Mouse (Mus musculus) adrenal gland, postnatal 10 days (tissue): Measurements from ENCODE around the gene Tmx4. TPM values are rescaled to one million over a fixed set of nuclear protein-coding genes. Genes with fewer than 3 reads are reported as not detected.
"Not testable (repeated sequence)": the region's sequence is repeated elsewhere in the genome, so short reads cannot be mapped to it uniquely, and the experiment has no call there.

ENCODE experiments used
- DNase-seq: peaks from one replicate; pipeline ENCODE4 v3.0.0; 2021; ENCODE audit warnings: mixed read lengths
- long read RNA-seq, 2 experiments: library from polyadenylated mRNA; stranded (forward); transcript quantifications; one replicate each; pipeline ENCODE4 v2.0.0; 2021
- total RNA-seq, 2 experiments: library from RNA; stranded (reverse); gene quantifications; 2 replicates each; pipeline ENCODE4 v1.2.3; 2021

The Tmx4 gene
- total RNA-seq: 10 to 100 TPM; 29.8 to 33.5 TPM
- long read RNA-seq, experiment 1, full-length matches to known transcripts: 12 of 20 reads
- long read RNA-seq, experiment 1, partial matches to known transcripts: 2 of 20 reads
- long read RNA-seq, experiment 1, other reads (novel, unspliced or antisense): 6 of 20 reads
- long read RNA-seq, experiment 2, full-length matches to known transcripts: 8 of 9 reads
- long read RNA-seq, experiment 2, partial matches to known transcripts: 0 of 9 reads
- long read RNA-seq, experiment 2, other reads (novel, unspliced or antisense): 1 of 9 reads

GRCm38 (mm10) chr2:134643514-134644300 lies at the start of gene Tmx4:
Tmx4 (minus strand) TSS chr2:134644145.
- peak; percentile 100 for DNase-seq

GRCm38 (mm10) chr2:134692125-134692524 lies 48.2 kb upstream of the Tmx4 start:
- no peak for DNase-seq

- DNase-seq: no peak
Observed at GRCm38 (mm10) chr2:134691055-134691454, 47.1 kb upstream of the Tmx4 start.

GRCm38 (mm10) chr2:134682326-134682725 lies 38.4 kb upstream of the Tmx4 start:
- DNase-seq: no peak

GRCm38 (mm10) chr2:134681271-134681961 lies 37.5 kb upstream of the Tmx4 start:
- peak; percentile 32 for DNase-seq

GRCm38 (mm10) chr2:134679567-134679966 lies 35.6 kb upstream of the Tmx4 start:
- no peak for DNase-seq

- no peak for DNase-seq
Observed at GRCm38 (mm10) chr2:134675465-134675864, 31.5 kb upstream of the Tmx4 start.

- DNase-seq: peak; percentile 53
Observed at GRCm38 (mm10) chr2:134673604-134674003, 29.7 kb upstream of the Tmx4 start.

GRCm38 (mm10) chr2:134656477-134656876 lies 12.5 kb upstream of the Tmx4 start:
- DNase-seq: no peak

GRCm38 (mm10) chr2:134654668-134655067 lies 10.7 kb upstream of the Tmx4 start:
- no peak for DNase-seq

- no peak for DNase-seq
Observed at GRCm38 (mm10) chr2:134652759-134653158, 8.8 kb upstream of the Tmx4 start.

GRCm38 (mm10) chr2:134648999-134649398 lies 5.1 kb upstream of the Tmx4 start:
- no peak for DNase-seq

- DNase-seq: no peak
Observed at GRCm38 (mm10) chr2:134645752-134646151, 1.8 kb upstream of the Tmx4 start.

- no peak for DNase-seq
Observed at GRCm38 (mm10) chr2:134645166-134645565, 1.2 kb upstream of the Tmx4 start.

- no peak for DNase-seq
Observed at GRCm38 (mm10) chr2:134644301-134644912, 462 bp upstream of the Tmx4 start.

- DNase-seq: no peak
Observed at GRCm38 (mm10) chr2:134642377-134642776, 1.6 kb downstream of the Tmx4 start.

- no peak for DNase-seq
Observed at GRCm38 (mm10) chr2:134641372-134641771, 2.6 kb downstream of the Tmx4 start.

GRCm38 (mm10) chr2:134640398-134640797 lies 3.5 kb downstream of the Tmx4 start:
- no peak for DNase-seq

- not testable (repeated sequence) for DNase-seq
Observed at GRCm38 (mm10) chr2:134628541-134628940, 15.4 kb downstream of the Tmx4 start.

GRCm38 (mm10) chr2:134604935-134605334 lies 39.0 kb downstream of the Tmx4 start:
- no peak for DNase-seq

GRCm38 (mm10) chr2:134591081-134591694 lies 52.8 kb downstream of the Tmx4 start:
- no peak for DNase-seq

- DNase-seq: no peak
Observed at GRCm38 (mm10) chr2:134585243-134585642, 58.7 kb downstream of the Tmx4 start.
